Mouse (Mus musculus) lung, postnatal 36 days (tissue): ENCODE measurements at regions not wholly inside any gene's neighbourhood (a gene's known extent, or its start where the extent isn't known, plus 50 kb on each side); places are given as distances from the start of the nearest gene placed in this dataset.

ENCODE experiments used
- DNase-seq: peaks from one replicate; pipeline ENCODE4 v3.0.0; 2022; ENCODE audit warnings: mixed read lengths

GRCm38 (mm10) chr7:76156869-76157268, 72.8 kb upstream of the Agbl1 start:
- DNase-seq: no peak

GRCm38 (mm10) chr7:76164191-76164590, 65.5 kb upstream of the Agbl1 start:
- DNase-seq: no peak

- no peak for DNase-seq
These were observed 64.7 kb upstream of the Agbl1 start for GRCm38 (mm10) chr7:76164735-76165630.

GRCm38 (mm10) chr7:76170481-76170880, 59.2 kb upstream of the Agbl1 start:
- DNase-seq: no peak

GRCm38 (mm10) chr7:76176235-76176634, 53.5 kb upstream of the Agbl1 start:
- no peak for DNase-seq

- DNase-seq: no peak
These were observed 52.3 kb upstream of the Agbl1 start for GRCm38 (mm10) chr7:76177420-76177819.
